18 mouse cellular contexts compared by ENCODE assay signal in the genomic region with DNA sequence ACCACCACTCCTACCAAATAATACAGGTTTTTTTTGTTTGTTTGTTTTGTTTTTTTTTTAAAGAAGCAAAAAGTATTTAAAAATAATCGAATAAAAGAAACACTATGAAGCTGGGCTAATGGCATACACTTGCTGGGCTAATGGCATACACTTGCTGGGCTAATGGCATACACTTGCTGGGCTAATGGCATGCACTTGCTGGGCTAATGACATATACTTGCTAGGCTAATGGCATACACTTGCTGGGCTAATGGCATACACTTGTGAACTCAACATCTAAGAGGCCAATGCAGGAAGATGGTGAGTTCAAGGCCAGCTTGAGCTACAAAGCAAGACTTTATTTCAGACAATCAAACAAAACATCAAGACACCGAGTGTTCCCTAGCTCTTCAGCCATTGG.
DNase-seq lines count a peak whose midpoint lies in the region; TF ChIP-seq lines count a peak whose summit lies in the region.
"Had no signal": no experiment of that assay in that cellular context is flagged by ENCODE, and none has a peak within 500 bp of the region (broad histone marks: within the 10 kb centered on the region; RNA-seq: fewer than 3 reads in every experiment).

No protein-coding gene starts in this region.

- no peak overlapping the region for H3K4me3 ChIP-seq in layer of hippocampus, adult 2 months
- H3K4me3 ChIP-seq in MEL (ENCODE audit: control insufficient read depth in 1 of 2, insufficient read depth in 1 of 2, low read depth in 2 of 2, low read length in 2 of 2) = no peak overlapping the region
- H3K4me3 ChIP-seq in olfactory bulb, adult 2 months (ENCODE audit: insufficient read depth, low read depth, low read length) = no peak overlapping the region
- H3K4me3 ChIP-seq: forebrain, embryonic 12.5 days; forebrain, embryonic 15.5 days; hindbrain, embryonic 12.5 days; hindbrain, embryonic 15.5 days; intestine, embryonic 15.5 days had no signal

- no peaks in the 10 kb centered on the region for H3K9me3 ChIP-seq in MEL (replicated peaks; ENCODE audit: insufficient read depth, low read length)
- H3K9me3 ChIP-seq: forebrain, embryonic 12.5 days; forebrain, embryonic 15.5 days; hindbrain, embryonic 12.5 days; hindbrain, embryonic 15.5 days; intestine, embryonic 15.5 days had no signal

- no peaks in the 10 kb centered on the region for H3K79me2 ChIP-seq in MEL (ENCODE audit: control insufficient read depth, insufficient read depth, low read length, poor library complexity)

- no peak overlapping the region for H3K9ac ChIP-seq in MEL (ENCODE audit: control insufficient read depth, low read depth, low read length, poor library complexity, severe bottlenecking)
- H3K9ac ChIP-seq: forebrain, embryonic 12.5 days; forebrain, embryonic 15.5 days; hindbrain, embryonic 12.5 days; hindbrain, embryonic 15.5 days; intestine, embryonic 15.5 days had no signal

- H3K27me3 ChIP-seq in MEL (ENCODE audit: control insufficient read depth in 1 of 2, insufficient read depth in 2 of 2, low read length in 2 of 2) = no peaks in the 10 kb centered on the region
- H3K27me3 ChIP-seq: forebrain, embryonic 12.5 days; forebrain, embryonic 15.5 days; hindbrain, embryonic 12.5 days; hindbrain, embryonic 15.5 days; intestine, embryonic 15.5 days; Patski had no signal

- H3K27ac ChIP-seq in layer of hippocampus, adult 2 months = peak overlapping the region; percentile 56
- H3K27ac ChIP-seq in MEL (ENCODE audit: control insufficient read depth, low read depth, low read length) = peak overlapping the region; percentile 25
- peak overlapping the region; percentile 53 for H3K27ac ChIP-seq in olfactory bulb, adult 2 months (ENCODE audit: insufficient read depth, low read depth, low read length)
- H3K27ac ChIP-seq: forebrain, embryonic 12.5 days; forebrain, embryonic 15.5 days; hindbrain, embryonic 12.5 days; hindbrain, embryonic 15.5 days; intestine, embryonic 15.5 days had no signal

- peaks cover 0 to 16% of the 10 kb centered on the region in 2 experiments; a peak in 2 of 4 replicates for H3K4me1 ChIP-seq in MEL (ENCODE audit: control insufficient read depth in 1 of 2, insufficient read depth in 2 of 2, low read length in 2 of 2)
- H3K4me1 ChIP-seq in olfactory bulb, adult 2 months (ENCODE audit: control insufficient read depth, insufficient read depth, low read length) = peaks cover 10% of the 10 kb centered on the region
- H3K4me1 ChIP-seq: forebrain, embryonic 15.5 days had no signal

- TF ChIP-seq EP300 in MEL (IDR thresholded peaks at IDR 0.05; ENCODE audit: low read depth in 1 of 2, low read length in 2 of 2) = no peak

- H3K36me3 ChIP-seq in MEL (ENCODE audit: control insufficient read depth in 1 of 2, insufficient read depth in 2 of 2, low read length in 2 of 2) = peaks cover 0 to 12% of the 10 kb centered on the region in 2 experiments; a peak in 2 of 4 replicates
- H3K36me3 ChIP-seq: forebrain, embryonic 12.5 days; forebrain, embryonic 15.5 days; hindbrain, embryonic 12.5 days; hindbrain, embryonic 15.5 days; intestine, embryonic 15.5 days had no signal

- no peak for TF ChIP-seq RAD21 in MEL (IDR thresholded peaks at IDR 0.05; ENCODE audit: low read depth, low read length)

- no peak for TF ChIP-seq POLR2A in MEL (IDR thresholded peaks at IDR 0.05; ENCODE audit: control insufficient read depth in 1 of 2, insufficient read depth in 1 of 2, low read depth in 1 of 2, low read length in 2 of 2, poor library complexity in 1 of 2)
- TF ChIP-seq POLR2A in olfactory bulb, adult 2 months (IDR thresholded peaks at IDR 0.05; ENCODE audit: insufficient read depth, low read depth, low read length) = no peak

- 82% methylated on average over 2 of the region's 2 CpGs for WGBS in olfactory bulb, adult 2 months

- no peak for TF ChIP-seq CTCF in layer of hippocampus, adult 2 months (conservative IDR thresholded peaks at IDR 0.05)
- TF ChIP-seq CTCF in MEL (IDR thresholded peaks at IDR 0.05 in 2 of 3, conservative IDR thresholded peaks at IDR 0.05 in 1 of 3; ENCODE audit: control insufficient read depth in 1 of 3, insufficient read depth in 1 of 3, low read depth in 2 of 3, low read length in 3 of 3, poor library complexity in 1 of 3, severe bottlenecking in 1 of 3) = no peak
- TF ChIP-seq CTCF in olfactory bulb, adult 2 months (IDR thresholded peaks at IDR 0.05; ENCODE audit: insufficient read depth, low read depth, low read length) = no peak

- DNase-seq in layer of hippocampus, adult 2 months (ENCODE audit: low spot score in 2 of 2) = no peak
- DNase-seq in layer of hippocampus, adult 9-10 months (ENCODE audit: low spot score) = no peak
- no peak for DNase-seq in MEL (ENCODE audit: low read depth, low spot score)
- DNase-seq in induced T-regulatory cell, adult 2 months (ENCODE audit: low read depth) = peak; percentile 14
- no peak for DNase-seq in cerebellum, adult 18-20 months
- no peak for DNase-seq in gastrocnemius, adult 8-10 months (ENCODE audit: low spot score in 2 of 2)
- DNase-seq in lung, adult 18-20 months = no peak
- DNase-seq: cerebellum, adult 11 months; cerebellum, adult 8-10 months; gastrocnemius, postnatal 14 days; heart, adult 11 months had no signal

TF ChIP-seq in MEL, 35 proteins besides CTCF, POLR2A, EP300 and RAD21:
- peak; percentile 94 for TF ChIP-seq ZKSCAN1 (IDR thresholded peaks at IDR 0.05; ENCODE audit: low read depth, low read length)
- TF ChIP-seq MYB (IDR thresholded peaks at IDR 0.05; ENCODE audit: low read depth, low read length) = no peak
